Mouse (Mus musculus) neural tube, embryonic 15.5 days (tissue): ENCODE results near the gene Vps52. TPM values are rescaled to one million over a fixed set of nuclear protein-coding genes. Genes with fewer than 3 reads are reported as not detected.

Experiments
- ATAC-seq: fragments of 200-750 bp; cut with Nextera tagmentation; 2 replicates; pipeline ENCODE4 v1.8.0; 2017; ENCODE audit warnings: mild to moderate bottlenecking, moderate TSS enrichment, moderate library complexity; ENCODE audit not compliant: low FRiP score
- H3K27ac ChIP-seq: fragments of 300-500 bp; sonication (generic); replicated peaks from 2 replicates; pipeline ENCODE4 v1.5.1; 2015; ENCODE audit warnings: mild to moderate bottlenecking, inconsistent platforms
- H3K27me3 ChIP-seq: fragments of 300-500 bp; sonication (generic); replicated peaks from 2 replicates; pipeline ENCODE4 v1.6.1; 2015; ENCODE audit warnings: inconsistent platforms
- H3K36me3 ChIP-seq: fragments of 300-500 bp; sonication (generic); 2 replicates; pipeline ENCODE4 v1.6.1; 2015; ENCODE audit warnings: inconsistent platforms
- H3K4me1 ChIP-seq: fragments of 300-500 bp; sonication (generic); 2 replicates; pipeline ENCODE4 v1.6.1; 2015; ENCODE audit warnings: inconsistent platforms
- H3K4me2 ChIP-seq: fragments of 300-500 bp; sonication (generic); 2 replicates; pipeline ENCODE4 v1.6.1; 2015; ENCODE audit warnings: inconsistent platforms, mild to moderate bottlenecking, moderate library complexity
- H3K4me3 ChIP-seq: fragments of 300-500 bp; sonication (generic); replicated peaks from 2 replicates; pipeline ENCODE4 v1.5.1; 2015; ENCODE audit warnings: mild to moderate bottlenecking, inconsistent platforms
- H3K9ac ChIP-seq: fragments of 300-500 bp; sonication (generic); replicated peaks from 2 replicates; pipeline ENCODE4 v1.6.1; 2015; ENCODE audit warnings: mild to moderate bottlenecking, inconsistent platforms
- H3K9me3 ChIP-seq: fragments of 300-500 bp; sonication (generic); replicated peaks from 2 replicates; pipeline ENCODE4 v1.6.1; 2016; ENCODE audit warnings: inconsistent platforms
- WGBS: fragments of 180-500 bp; shearing (Covaris S2); methylation state at CpG from one replicate; pipeline ENCODE4 v1.1.7; 2015; ENCODE audit warnings: mixed read lengths; 5-methylcytosine and 5-hydroxymethylcytosine counted together
- polyA plus RNA-seq: library from polyadenylated mRNA; unstranded; fragments of >200 nt; fragmentation: Nextera tagmentation; extraction: Ambion mirVana; gene quantifications from 2 replicates; pipeline ENCODE4 v1.2.1, GENCODE M21; 2015

The Vps52 gene
- polyA plus RNA-seq, 1 experiment from 2014 or later = 75.7 TPM

GRCm38 (mm10) chr17:33935422-33936055 lies 20.1 kb upstream of the Vps52 start:
- no peak overlapping the region for H3K4me3 ChIP-seq
- H3K9me3 ChIP-seq = no peaks in the 10 kb centered on the region
- no peak overlapping the region for H3K27ac ChIP-seq
- no peaks in the 10 kb centered on the region for H3K27me3 ChIP-seq
- no peak overlapping the region for H3K9ac ChIP-seq
- WGBS = 91% methylated on average over 21 of the region's 21 CpGs
- H3K4me2 ChIP-seq = no peak overlapping the region
- no peak for ATAC-seq
- H3K36me3 ChIP-seq = peaks cover 47% of the 10 kb centered on the region
- peaks cover 25% of the 10 kb centered on the region for H3K4me1 ChIP-seq

- Histone ChIP-seq H3K4me2 (no peak overlapping the region), H3K9ac (no peak overlapping the region), H3K9me3 (no peaks in the 10 kb centered on the region), H3K4me1 (peaks cover 24% of the 10 kb centered on the region), H3K36me3 (peaks cover 47% of the 10 kb centered on the region), H3K27ac (no peak overlapping the region), H3K27me3 (no peaks in the 10 kb centered on the region), H3K4me3 (no peak overlapping the region)
- ATAC-seq = no peak
- WGBS = 89% methylated on average over 15 of the region's 15 CpGs
These were observed 18.6 kb upstream of the Vps52 start for GRCm38 (mm10) chr17:33936993-33937392.

- Histone ChIP-seq H3K9me3 (no peaks in the 10 kb centered on the region), H3K4me1 (peaks cover 26% of the 10 kb centered on the region), H3K4me3 (peak overlapping the region; percentile 91), H3K9ac (no peak overlapping the region), H3K27ac (no peak overlapping the region), H3K36me3 (peaks cover 46% of the 10 kb centered on the region), H3K27me3 (no peaks in the 10 kb centered on the region), H3K4me2 (peak overlapping the region; percentile 96; the same call in 1 of the 2 replicates)
- ATAC-seq = no peak
- WGBS = 73% methylated on average over 11 of the region's 11 CpGs
These were observed 16.8 kb upstream of the Vps52 start for GRCm38 (mm10) chr17:33938783-33939182.

GRCm38 (mm10) chr17:33940206-33940805 lies 15.3 kb upstream of the Vps52 start, which contains the start of the genes Pfdn6 and Wdr46:
Gene Pfdn6 (minus strand): TSS chr17:33940343.
Gene Wdr46 (plus strand): TSS chr17:33940660.
- peaks cover 45% of the 10 kb centered on the region for H3K36me3 ChIP-seq
- H3K27ac ChIP-seq = peak within 1 kb of the TSS; percentile 61
- peaks cover 26% of the 10 kb centered on the region for H3K4me1 ChIP-seq
- peak within 1 kb of the TSS; percentile 88 for H3K9ac ChIP-seq
- peak; percentile 91 for ATAC-seq
- H3K4me3 ChIP-seq = peak within 1 kb of the TSS; percentile 91
- H3K27me3 ChIP-seq = no peaks in the 10 kb centered on the region
- H3K4me2 ChIP-seq = peak within 1 kb of the TSS; percentile 96
- H3K9me3 ChIP-seq = no peaks in the 10 kb centered on the region
- under 1% methylated on average over 36 of the region's 36 CpGs for WGBS

GRCm38 (mm10) chr17:33940981-33941380 lies 14.6 kb upstream of the Vps52 start:
- Histone ChIP-seq H3K36me3 (peaks cover 46% of the 10 kb centered on the region), H3K4me3 (peak overlapping the region; percentile 91), H3K9me3 (no peaks in the 10 kb centered on the region), H3K9ac (peak overlapping the region; percentile 88), H3K4me1 (peaks cover 26% of the 10 kb centered on the region), H3K4me2 (peak overlapping the region; percentile 96), H3K27ac (0 out of 2 replicates have a peak overlapping the region, but pooled peaks have one; percentile 61), H3K27me3 (no peaks in the 10 kb centered on the region)
- 3% methylated on average over 26 of the region's 26 CpGs for WGBS
- ATAC-seq = peak; percentile 12; the same call in 1 of the 2 replicates

GRCm38 (mm10) chr17:33941381-33941780 lies 14.2 kb upstream of the Vps52 start:
- peak overlapping the region; percentile 91 for H3K4me3 ChIP-seq
- H3K9ac ChIP-seq = peak overlapping the region; percentile 88
- no peaks in the 10 kb centered on the region for H3K9me3 ChIP-seq
- ATAC-seq = no peak
- peaks cover 26% of the 10 kb centered on the region for H3K4me1 ChIP-seq
- H3K27ac ChIP-seq = no peak overlapping the region
- peak overlapping the region; percentile 96 for H3K4me2 ChIP-seq
- no peaks in the 10 kb centered on the region for H3K27me3 ChIP-seq
- 57% methylated on average over 19 of the region's 19 CpGs for WGBS
- peaks cover 50% of the 10 kb centered on the region for H3K36me3 ChIP-seq

GRCm38 (mm10) chr17:33943454-33943853 lies 12.2 kb upstream of the Vps52 start:
- peaks cover 34% of the 10 kb centered on the region for H3K4me1 ChIP-seq
- H3K27ac ChIP-seq = no peak overlapping the region
- no peak for ATAC-seq
- no peaks in the 10 kb centered on the region for H3K9me3 ChIP-seq
- H3K27me3 ChIP-seq = no peaks in the 10 kb centered on the region
- no peak overlapping the region for H3K4me3 ChIP-seq
- no peak overlapping the region for H3K4me2 ChIP-seq
- H3K36me3 ChIP-seq = peaks cover 46% of the 10 kb centered on the region
- WGBS = 94% methylated on average over 15 of the region's 15 CpGs
- no peak overlapping the region for H3K9ac ChIP-seq

GRCm38 (mm10) chr17:33947430-33948089 lies 8.1 kb upstream of the Vps52 start:
- no peak for ATAC-seq
- Histone ChIP-seq H3K4me1 (peaks cover 47% of the 10 kb centered on the region), H3K9ac (no peak overlapping the region), H3K4me3 (no peak overlapping the region), H3K9me3 (no peaks in the 10 kb centered on the region), H3K36me3 (peaks cover 58% of the 10 kb centered on the region), H3K27ac (no peak overlapping the region), H3K4me2 (no peak overlapping the region), H3K27me3 (no peaks in the 10 kb centered on the region)
- WGBS = 92% methylated on average over 10 of the region's 10 CpGs

- Histone ChIP-seq H3K9me3 (no peaks in the 10 kb centered on the region), H3K4me3 (no peak overlapping the region), H3K4me1 (peaks cover 54% of the 10 kb centered on the region), H3K36me3 (peaks cover 60% of the 10 kb centered on the region), H3K27ac (no peak overlapping the region), H3K9ac (no peak overlapping the region), H3K27me3 (no peaks in the 10 kb centered on the region), H3K4me2 (no peak overlapping the region)
- WGBS = 90% methylated on average over 22 of the region's 22 CpGs
- ATAC-seq = no peak
These were observed 7.3 kb upstream of the Vps52 start for GRCm38 (mm10) chr17:33948090-33948904.

GRCm38 (mm10) chr17:33948905-33949537 lies 6.6 kb upstream of the Vps52 start:
- 89% methylated on average over 19 of the region's 19 CpGs for WGBS
- H3K4me1 ChIP-seq = peaks cover 61% of the 10 kb centered on the region
- no peaks in the 10 kb centered on the region for H3K9me3 ChIP-seq

GRCm38 (mm10) chr17:33950131-33950625 lies 5.4 kb upstream of the Vps52 start:
- H3K27ac ChIP-seq = peak overlapping the region; percentile 94
- WGBS = 74% methylated on average over 10 of the region's 10 CpGs
- peaks cover 70% of the 10 kb centered on the region for H3K4me1 ChIP-seq
- H3K9me3 ChIP-seq = no peaks in the 10 kb centered on the region
- H3K36me3 ChIP-seq = peaks cover 50% of the 10 kb centered on the region
- H3K9ac ChIP-seq = peak overlapping the region; percentile 77
- no peak for ATAC-seq
- peak overlapping the region; percentile 96 for H3K4me2 ChIP-seq
- peak overlapping the region; percentile 59 for H3K4me3 ChIP-seq
- H3K27me3 ChIP-seq = no peaks in the 10 kb centered on the region

More at GRCm38 (mm10) chr17:33948905-33949537, 6.6 kb upstream of the Vps52 start:
- peak overlapping the region; percentile 96 for H3K4me2 ChIP-seq
- H3K36me3 ChIP-seq = peaks cover 57% of the 10 kb centered on the region
- no peak overlapping the region for H3K4me3 ChIP-seq
- no peak overlapping the region for H3K27ac ChIP-seq
- no peak overlapping the region for H3K9ac ChIP-seq
- no peak for ATAC-seq
- no peaks in the 10 kb centered on the region for H3K27me3 ChIP-seq
